Mouse (Mus musculus): ENCODE data around the gene Utp11. TPM values are rescaled to one million over a fixed set of nuclear protein-coding genes. Genes with fewer than 3 reads are reported as not detected.
A peak's percentile ranks its signal among the peaks of the same experiment; 100 is the strongest.

Gene Utp11
- polyA plus RNA-seq, 1 experiment from 2014 or later: 38.8 TPM

DNA sequence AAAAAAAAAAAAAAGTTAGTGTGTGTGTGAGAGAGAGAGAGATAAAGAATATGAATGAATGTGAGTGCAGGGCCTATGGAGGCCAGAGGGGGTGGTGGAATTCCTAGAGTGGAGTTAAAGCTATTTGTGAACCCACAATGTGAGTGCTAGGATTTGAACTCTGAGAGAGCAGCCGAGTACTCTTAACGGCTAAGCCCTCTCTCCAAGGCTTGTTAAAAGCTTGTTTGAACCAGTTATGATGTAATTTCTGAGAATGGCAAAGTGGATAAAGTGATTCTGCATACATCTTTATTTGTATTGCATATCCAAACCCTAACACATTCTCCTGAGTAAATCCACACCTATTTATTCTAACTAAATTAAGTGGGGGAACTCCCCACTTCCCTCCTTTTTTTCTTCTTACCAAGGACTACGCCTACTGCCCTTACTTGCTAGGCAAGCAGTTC is 961 bp downstream of the Utp11 start:
- H3K4me3 ChIP-seq (ENCODE audit: control insufficient read depth in 1 of 2, insufficient read depth in 1 of 2, low read depth in 1 of 2, low read length in 2 of 2): peak overlapping the region; percentile 83 to 85; a peak in 3 of 4 replicates
- H3K4me1 ChIP-seq (ENCODE audit: control insufficient read depth in 2 of 2, insufficient read depth in 2 of 2, low read length in 2 of 2): peaks cover 2 to 18% of the 10 kb centered on the region in 2 experiments; a peak in 3 of 4 replicates
- peaks cover 21% of the 10 kb centered on the region; the same call in 1 of the 2 replicates for H3K36me3 ChIP-seq (ENCODE audit: control insufficient read depth, insufficient read depth, low read length)
- ATAC-seq (ENCODE audit: insufficient number of reproducible peaks, insufficient read depth, low FRiP score, low read depth): no peak
- peak overlapping the region; percentile 86 for H3K4me2 ChIP-seq (ENCODE audit: low read length)
- H3K9ac ChIP-seq (ENCODE audit: low read length): peak overlapping the region; percentile 93
- no peaks in the 10 kb centered on the region for H3K27me3 ChIP-seq (ENCODE audit: control insufficient read depth, insufficient read depth, low read length)
- 56% methylated on average over 3 of the region's 3 CpGs for WGBS
- H3K9me3 ChIP-seq (ENCODE audit: control insufficient read depth, low read length): no peaks in the 10 kb centered on the region
- no peak overlapping the region for H3K27ac ChIP-seq (replicated peaks in 1 of 2; ENCODE audit: control insufficient read depth in 1 of 2, insufficient read depth in 1 of 2, low read depth in 2 of 2, low read length in 2 of 2)

DNA sequence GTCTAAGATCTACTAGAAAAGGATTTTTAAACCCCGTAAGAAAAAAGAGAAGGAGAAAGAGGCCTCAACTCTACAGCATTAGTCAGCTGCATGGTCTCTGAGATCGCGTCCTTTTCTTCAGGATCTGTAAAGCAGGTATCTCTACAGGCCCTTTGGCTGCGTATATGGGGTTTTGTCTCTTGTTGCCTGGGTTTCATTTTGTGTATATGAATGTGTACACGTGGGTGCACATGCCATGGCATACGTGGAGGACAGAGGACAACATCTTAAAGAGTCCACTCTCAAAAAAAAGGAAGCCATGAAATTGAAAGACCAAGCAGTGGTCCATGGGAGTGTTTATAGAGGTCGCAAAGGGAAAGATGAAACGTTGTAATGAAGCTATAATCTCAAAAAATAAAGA is 1.9 kb downstream of the Utp11 start:
- Histone ChIP-seq H3K27me3 (ENCODE audit: control insufficient read depth, insufficient read depth, low read length) (no peaks in the 10 kb centered on the region), H3K9me3 (ENCODE audit: control insufficient read depth, low read length) (no peaks in the 10 kb centered on the region), H3K27ac (replicated peaks in 1 of 2; ENCODE audit: control insufficient read depth in 1 of 2, insufficient read depth in 1 of 2, low read depth in 2 of 2, low read length in 2 of 2) (peak overlapping the region in 1 of 2 experiments; percentile 41; a peak in 2 of 4 replicates), H3K4me2 (ENCODE audit: low read length) (0 out of 2 replicates have a peak overlapping the region, but pooled peaks have one; percentile 8), H3K4me3 (ENCODE audit: control insufficient read depth in 1 of 2, insufficient read depth in 1 of 2, low read depth in 1 of 2, low read length in 2 of 2) (no peak overlapping the region), H3K36me3 (ENCODE audit: control insufficient read depth, insufficient read depth, low read length) (peaks cover 23% of the 10 kb centered on the region; the same call in 1 of the 2 replicates), H3K4me1 (ENCODE audit: control insufficient read depth in 2 of 2, insufficient read depth in 2 of 2, low read length in 2 of 2) (peaks cover 2 to 18% of the 10 kb centered on the region in 2 experiments; a peak in 3 of 4 replicates), H3K9ac (ENCODE audit: low read length) (0 out of 2 replicates have a peak overlapping the region, but pooled peaks have one; percentile 1)
- ATAC-seq (ENCODE audit: insufficient number of reproducible peaks, insufficient read depth, low FRiP score, low read depth): no peak
- WGBS: 71% methylated on average over 8 of the region's 8 CpGs

DNA sequence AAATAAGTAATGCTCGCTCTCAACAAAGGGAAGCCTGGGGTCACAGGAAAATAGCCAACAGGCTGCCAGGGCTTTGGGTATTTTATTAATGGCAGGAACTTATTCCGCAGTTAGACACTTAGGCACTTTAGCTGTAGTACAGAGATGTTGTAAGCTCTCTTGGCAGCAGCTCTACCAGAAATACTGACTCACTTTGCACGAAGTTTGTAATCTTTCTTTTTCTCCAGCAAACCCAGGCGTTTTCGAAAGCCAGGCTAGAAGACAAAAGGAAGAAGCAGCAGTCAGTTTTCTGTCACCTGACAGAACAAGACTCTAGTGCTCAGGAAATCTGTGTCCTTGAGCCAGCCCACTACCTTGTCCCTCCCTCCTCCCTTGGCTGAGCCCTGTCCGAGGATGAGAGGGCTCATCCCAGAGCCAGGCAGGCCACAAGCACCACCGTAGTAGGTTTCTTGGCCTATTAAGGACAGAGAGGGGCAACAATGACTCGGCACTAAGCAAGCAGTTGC is 7.5 kb downstream of the Utp11 start:
- H3K4me2 ChIP-seq (ENCODE audit: low read length): no peak overlapping the region
- H3K27ac ChIP-seq (replicated peaks in 1 of 2; ENCODE audit: control insufficient read depth in 1 of 2, insufficient read depth in 1 of 2, low read depth in 2 of 2, low read length in 2 of 2): peak overlapping the region; percentile 74 to 79
- H3K36me3 ChIP-seq (ENCODE audit: control insufficient read depth, insufficient read depth, low read length): peaks cover 71% of the 10 kb centered on the region
- H3K9me3 ChIP-seq (ENCODE audit: control insufficient read depth, low read length): no peaks in the 10 kb centered on the region
- no peak overlapping the region for H3K4me3 ChIP-seq (ENCODE audit: control insufficient read depth in 1 of 2, insufficient read depth in 1 of 2, low read depth in 1 of 2, low read length in 2 of 2)
- H3K4me1 ChIP-seq (ENCODE audit: control insufficient read depth in 2 of 2, insufficient read depth in 2 of 2, low read length in 2 of 2): peaks cover 3 to 6% of the 10 kb centered on the region in 2 experiments; a peak in 2 of 4 replicates
- ATAC-seq (ENCODE audit: insufficient number of reproducible peaks, insufficient read depth, low FRiP score, low read depth): no peak
- 57% methylated on average over 8 of the region's 8 CpGs for WGBS
- H3K27me3 ChIP-seq (ENCODE audit: control insufficient read depth, insufficient read depth, low read length): no peaks in the 10 kb centered on the region
- peak overlapping the region; percentile 22; the same call in 1 of the 2 replicates for H3K9ac ChIP-seq (ENCODE audit: low read length)

DNA sequence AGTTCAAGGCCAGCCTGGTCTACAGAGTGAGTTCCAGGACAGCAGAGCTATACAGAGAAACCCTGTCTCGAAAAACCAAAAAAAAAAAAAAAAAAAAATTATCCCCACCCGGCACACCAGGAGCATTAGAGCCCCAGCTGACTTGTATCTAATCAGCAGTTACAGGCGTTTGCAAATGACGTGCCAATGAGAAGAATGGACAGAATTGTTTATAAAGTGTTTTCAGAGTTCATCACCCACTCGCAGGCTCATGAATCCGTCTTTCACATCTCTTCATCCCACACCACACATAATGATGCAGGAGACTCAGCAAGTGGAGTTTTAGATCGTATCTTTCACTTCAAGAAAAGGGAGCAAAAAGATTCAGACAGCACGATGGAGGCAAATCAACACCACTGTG is 7.9 kb downstream of the Utp11 start:
- H3K36me3 ChIP-seq (ENCODE audit: control insufficient read depth, insufficient read depth, low read length): peaks cover 76% of the 10 kb centered on the region
- 0 out of 4 replicates have a peak overlapping the region, but pooled peaks of 1 of the 2 experiments have one; percentile 79 for H3K27ac ChIP-seq (replicated peaks in 1 of 2; ENCODE audit: control insufficient read depth in 1 of 2, insufficient read depth in 1 of 2, low read depth in 2 of 2, low read length in 2 of 2)
- 65% methylated on average over 8 of the region's 8 CpGs for whole genome bisulfite sequencing
- peaks cover 3 to 6% of the 10 kb centered on the region in 2 experiments; a peak in 2 of 4 replicates for H3K4me1 ChIP-seq (ENCODE audit: control insufficient read depth in 2 of 2, insufficient read depth in 2 of 2, low read length in 2 of 2)
- H3K27me3 ChIP-seq (ENCODE audit: control insufficient read depth, insufficient read depth, low read length): no peaks in the 10 kb centered on the region
- no peak overlapping the region for H3K9ac ChIP-seq (ENCODE audit: low read length)
- H3K4me3 ChIP-seq (ENCODE audit: control insufficient read depth in 1 of 2, insufficient read depth in 1 of 2, low read depth in 1 of 2, low read length in 2 of 2): no peak overlapping the region
- no peak overlapping the region for H3K4me2 ChIP-seq (ENCODE audit: low read length)
- ATAC-seq (ENCODE audit: insufficient number of reproducible peaks, insufficient read depth, low FRiP score, low read depth): no peak
- H3K9me3 ChIP-seq (ENCODE audit: control insufficient read depth, low read length): no peaks in the 10 kb centered on the region

DNA sequence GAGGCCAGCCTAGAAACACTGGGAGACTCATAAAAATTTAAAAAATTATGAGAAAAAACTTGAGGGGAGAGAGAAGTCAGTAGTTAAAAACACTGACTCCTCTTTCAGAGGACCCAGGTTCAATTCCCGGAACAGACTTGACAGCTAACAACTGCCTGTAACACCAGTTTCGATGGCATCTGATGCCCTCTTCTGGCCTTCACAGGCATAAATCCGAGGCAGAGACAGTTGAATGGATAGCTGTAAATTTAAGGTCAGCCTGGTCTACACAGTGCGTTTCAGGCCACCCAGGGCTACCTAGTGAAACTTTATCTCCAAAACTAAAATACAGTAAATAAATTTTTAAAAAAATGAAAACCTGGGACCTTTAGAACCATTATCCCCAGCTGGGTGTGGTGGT is 8.4 kb downstream of the Utp11 start:
- H3K4me3 ChIP-seq (ENCODE audit: control insufficient read depth in 1 of 2, insufficient read depth in 1 of 2, low read depth in 1 of 2, low read length in 2 of 2): no peak overlapping the region
- H3K9me3 ChIP-seq (ENCODE audit: control insufficient read depth, low read length): no peaks in the 10 kb centered on the region
- WGBS: 86% methylated on average over 4 of the region's 4 CpGs
- H3K4me1 ChIP-seq (ENCODE audit: control insufficient read depth in 2 of 2, insufficient read depth in 2 of 2, low read length in 2 of 2): peaks cover 3 to 6% of the 10 kb centered on the region in 2 experiments; a peak in 2 of 4 replicates
- no peak overlapping the region for H3K9ac ChIP-seq (ENCODE audit: low read length)
- H3K27ac ChIP-seq (replicated peaks in 1 of 2; ENCODE audit: control insufficient read depth in 1 of 2, insufficient read depth in 1 of 2, low read depth in 2 of 2, low read length in 2 of 2): no peak overlapping the region
- H3K4me2 ChIP-seq (ENCODE audit: low read length): no peak overlapping the region
- H3K36me3 ChIP-seq (ENCODE audit: control insufficient read depth, insufficient read depth, low read length): peaks cover 81% of the 10 kb centered on the region
- ATAC-seq (ENCODE audit: insufficient number of reproducible peaks, insufficient read depth, low FRiP score, low read depth): no peak
- H3K27me3 ChIP-seq (ENCODE audit: control insufficient read depth, insufficient read depth, low read length): no peaks in the 10 kb centered on the region

DNA sequence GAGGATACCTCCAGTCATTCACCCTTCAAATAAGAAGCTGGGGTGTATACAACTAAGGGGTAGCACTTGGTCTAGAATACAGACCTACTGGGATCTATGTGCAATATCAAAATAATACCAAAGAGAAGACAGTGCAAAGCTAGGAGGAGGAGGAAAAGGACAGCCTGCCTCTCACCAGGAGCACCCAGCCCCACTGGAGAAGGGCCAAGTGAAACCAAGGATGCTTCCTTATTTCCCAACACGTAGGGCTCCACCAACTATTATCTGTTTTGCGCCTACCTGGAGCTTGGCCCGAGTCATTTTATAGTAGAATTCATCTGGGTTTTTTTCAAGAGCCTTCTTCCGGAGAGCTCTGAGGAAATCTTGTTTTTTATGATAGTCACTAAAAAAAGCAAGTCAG is 9.9 kb downstream of the Utp11 start:
- H3K4me2 ChIP-seq (ENCODE audit: low read length): no peak overlapping the region
- no peaks in the 10 kb centered on the region for H3K27me3 ChIP-seq (ENCODE audit: control insufficient read depth, insufficient read depth, low read length)
- no peak overlapping the region for H3K4me3 ChIP-seq (ENCODE audit: control insufficient read depth in 1 of 2, insufficient read depth in 1 of 2, low read depth in 1 of 2, low read length in 2 of 2)
- no peak for ATAC-seq (ENCODE audit: insufficient number of reproducible peaks, insufficient read depth, low FRiP score, low read depth)
- WGBS: 83% methylated on average over 4 of the region's 4 CpGs
- peaks cover 85% of the 10 kb centered on the region for H3K36me3 ChIP-seq (ENCODE audit: control insufficient read depth, insufficient read depth, low read length)
- no peak overlapping the region for H3K9ac ChIP-seq (ENCODE audit: low read length)
- no peaks in the 10 kb centered on the region for H3K9me3 ChIP-seq (ENCODE audit: control insufficient read depth, low read length)
- no peak overlapping the region for H3K27ac ChIP-seq (replicated peaks in 1 of 2; ENCODE audit: control insufficient read depth in 1 of 2, insufficient read depth in 1 of 2, low read depth in 2 of 2, low read length in 2 of 2)
- H3K4me1 ChIP-seq (ENCODE audit: control insufficient read depth in 2 of 2, insufficient read depth in 2 of 2, low read length in 2 of 2): peaks cover 3 to 6% of the 10 kb centered on the region in 2 experiments; a peak in 2 of 4 replicates

DNA sequence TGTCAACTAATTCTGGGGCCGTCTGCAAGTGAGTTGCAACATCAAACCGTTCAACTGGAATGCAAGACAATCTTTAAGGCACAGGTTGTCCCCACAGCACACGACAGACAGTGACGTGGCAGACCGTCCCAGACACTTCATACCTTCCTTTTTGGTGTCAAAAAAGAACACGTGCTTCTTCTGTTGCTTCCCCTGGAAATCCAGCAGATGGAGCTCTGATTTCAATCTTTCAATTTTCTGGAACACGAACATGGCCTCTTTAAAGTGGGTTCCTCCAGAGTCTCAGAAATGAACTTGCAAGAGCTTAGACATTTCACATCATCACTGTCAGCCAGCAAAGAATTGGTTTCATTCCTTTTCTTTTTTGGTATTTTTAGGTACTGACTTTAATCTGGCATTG is 11.1 kb downstream of the Utp11 start:
- Histone ChIP-seq H3K4me2 (ENCODE audit: low read length) (no peak overlapping the region), H3K27me3 (ENCODE audit: control insufficient read depth, insufficient read depth, low read length) (no peaks in the 10 kb centered on the region), H3K36me3 (ENCODE audit: control insufficient read depth, insufficient read depth, low read length) (peaks cover 85% of the 10 kb centered on the region), H3K27ac (replicated peaks in 1 of 2; ENCODE audit: control insufficient read depth in 1 of 2, insufficient read depth in 1 of 2, low read depth in 2 of 2, low read length in 2 of 2) (no peak overlapping the region), H3K4me3 (ENCODE audit: control insufficient read depth in 1 of 2, insufficient read depth in 1 of 2, low read depth in 1 of 2, low read length in 2 of 2) (no peak overlapping the region), H3K9me3 (ENCODE audit: control insufficient read depth, low read length) (no peaks in the 10 kb centered on the region), H3K9ac (ENCODE audit: low read length) (no peak overlapping the region), H3K4me1 (ENCODE audit: control insufficient read depth in 2 of 2, insufficient read depth in 2 of 2, low read length in 2 of 2) (peaks cover 3 to 6% of the 10 kb centered on the region in 2 experiments; a peak in 2 of 4 replicates)
- ATAC-seq (ENCODE audit: insufficient number of reproducible peaks, insufficient read depth, low FRiP score, low read depth): no peak
- 52% methylated on average over 7 of the region's 7 CpGs for WGBS

All from heart, embryonic 14.5 days (tissue).